Mouse (Mus musculus) neural tube, embryonic 13.5 days (tissue): ENCODE results near the gene Retreg1. TPM values are rescaled to one million over a fixed set of nuclear protein-coding genes. Genes with fewer than 3 reads are reported as not detected.
"Not testable (repeated sequence)": the region's sequence is repeated elsewhere in the genome, so short reads cannot be mapped to it uniquely, and the experiment has no call there.

ENCODE experiments used
- ATAC-seq: fragments of 200-750 bp; cut with Nextera tagmentation; 2 replicates; pipeline ENCODE4 v1.8.0; 2017; ENCODE audit warnings: low read depth, mild to moderate bottlenecking, moderate TSS enrichment, moderate library complexity
- H3K27ac ChIP-seq: fragments of 300-500 bp; sonication (generic); replicated peaks from 2 replicates; pipeline ENCODE4 v1.5.1; 2015; ENCODE audit warnings: moderate library complexity, mild to moderate bottlenecking, inconsistent platforms
- H3K27me3 ChIP-seq: fragments of 300-500 bp; sonication (generic); 2 replicates; pipeline ENCODE4 v1.6.1; 2015; ENCODE audit warnings: mild to moderate bottlenecking, inconsistent platforms
- H3K36me3 ChIP-seq: fragments of 300-500 bp; sonication (generic); 2 replicates; pipeline ENCODE4 v1.6.1; 2015; ENCODE audit warnings: mild to moderate bottlenecking, inconsistent platforms
- H3K4me1 ChIP-seq: fragments of 300-500 bp; sonication (generic); replicated peaks from 2 replicates; pipeline ENCODE4 v1.6.1; 2015; ENCODE audit warnings: inconsistent platforms
- H3K4me2 ChIP-seq: fragments of 300-500 bp; sonication (generic); 2 replicates; pipeline ENCODE4 v1.6.1; 2015; ENCODE audit warnings: inconsistent platforms, mild to moderate bottlenecking, moderate library complexity
- H3K4me3 ChIP-seq: fragments of 300-500 bp; sonication (generic); 2 replicates; pipeline ENCODE4 v1.5.1; 2015; ENCODE audit warnings: mild to moderate bottlenecking, inconsistent platforms
- H3K9ac ChIP-seq: fragments of 300-500 bp; sonication (generic); 2 replicates; pipeline ENCODE4 v1.6.1; 2015; ENCODE audit warnings: moderate library complexity, mild to moderate bottlenecking, inconsistent platforms
- H3K9me3 ChIP-seq: fragments of 300-500 bp; sonication (generic); 2 replicates; pipeline ENCODE4 v1.6.1; 2016; ENCODE audit warnings: inconsistent platforms
- WGBS: fragments of 180-500 bp; shearing (Covaris S2); methylation state at CpG from one replicate; pipeline ENCODE4 v1.1.7; 2015; 5-methylcytosine and 5-hydroxymethylcytosine counted together
- microRNA-seq: library from miRNA; unstranded; fragments of <30 nt; microRNA quantifications from one replicate; pipeline ENCODE4, GENCODE M21; 2016
- polyA plus RNA-seq: library from polyadenylated mRNA; unstranded; fragments of >200 nt; fragmentation: Nextera tagmentation; extraction: Ambion mirVana; gene quantifications from 2 replicates; pipeline ENCODE4 v1.2.1, GENCODE M21; 2015

The Retreg1 gene
- polyA plus RNA-seq, 1 experiment from 2014 or later: 11.3 TPM

DNA sequence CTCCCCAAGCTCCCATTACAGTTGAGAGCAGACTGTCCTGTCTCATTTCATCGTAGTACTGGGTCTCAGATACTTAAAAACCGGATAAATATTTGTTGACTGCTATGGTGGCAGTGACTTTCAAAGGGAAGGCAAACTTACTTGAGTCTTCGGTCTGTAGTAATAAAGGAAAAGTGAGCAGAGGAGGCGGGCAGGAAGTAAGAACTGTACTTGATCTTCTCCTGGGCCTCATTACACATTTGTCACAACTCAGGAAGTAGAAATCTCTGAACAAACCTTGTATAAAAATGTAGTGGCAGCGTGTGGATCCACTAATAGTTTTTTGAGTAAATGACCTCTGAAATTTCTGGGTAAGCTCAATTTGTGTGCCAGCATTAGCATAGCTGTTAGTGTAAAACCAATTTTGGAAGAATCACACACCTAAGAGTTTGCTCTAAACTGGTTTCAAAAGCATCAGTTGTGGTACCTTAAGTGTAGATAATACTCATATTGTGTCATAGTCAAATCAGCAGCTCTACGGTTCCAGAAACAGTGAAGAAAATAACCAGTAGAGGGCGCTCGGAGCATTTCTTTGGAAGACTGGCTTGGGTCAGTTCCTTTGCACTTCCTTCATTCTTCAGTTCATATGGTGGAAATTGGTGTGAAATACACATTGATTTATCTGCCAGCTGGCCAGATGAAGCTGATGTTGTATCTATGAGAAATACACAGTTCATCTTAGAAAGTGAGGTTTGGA, 150.2 kb downstream of the Retreg1 start:
- no peaks in the 10 kb centered on the region for H3K27me3 ChIP-seq
- no peak overlapping the region for H3K4me3 ChIP-seq
- H3K4me1 ChIP-seq: no peaks in the 10 kb centered on the region
- ATAC-seq: no peak
- no peak overlapping the region for H3K9ac ChIP-seq
- H3K27ac ChIP-seq: no peak overlapping the region
- no peaks in the 10 kb centered on the region for H3K9me3 ChIP-seq
- H3K36me3 ChIP-seq: peaks cover 59% of the 10 kb centered on the region
- no peak overlapping the region for H3K4me2 ChIP-seq
- WGBS: 66% methylated on average over 8 of the region's 8 CpGs

- 0 out of 2 replicates have a peak, but pooled peaks have one; percentile 71 for ATAC-seq
- Histone ChIP-seq H3K9ac (no peak overlapping the region), H3K4me2 (no peak overlapping the region), H3K4me1 (no peaks in the 10 kb centered on the region), H3K4me3 (no peak overlapping the region), H3K27me3 (no peaks in the 10 kb centered on the region), H3K9me3 (no peaks in the 10 kb centered on the region), H3K27ac (no peak overlapping the region), H3K36me3 (peaks cover 48% of the 10 kb centered on the region)
- 44% methylated on average over 2 of the region's 2 CpGs for WGBS
These were observed 152.5 kb downstream of the Retreg1 start for GRCm38 (mm10) chr15:25995521-25995920.

GRCm38 (mm10) chr15:25999545-25999944, 156.6 kb downstream of the Retreg1 start:
- ATAC-seq, H3K27me3 ChIP-seq, H3K9ac ChIP-seq, H3K4me2 ChIP-seq, H3K9me3 ChIP-seq, H3K4me1 ChIP-seq, H3K27ac ChIP-seq, H3K4me3 ChIP-seq: not testable (repeated sequence)
- peaks cover 18% of the 10 kb centered on the region for H3K36me3 ChIP-seq
- WGBS: 31% methylated on average over 5 of the region's 5 CpGs

DNA sequence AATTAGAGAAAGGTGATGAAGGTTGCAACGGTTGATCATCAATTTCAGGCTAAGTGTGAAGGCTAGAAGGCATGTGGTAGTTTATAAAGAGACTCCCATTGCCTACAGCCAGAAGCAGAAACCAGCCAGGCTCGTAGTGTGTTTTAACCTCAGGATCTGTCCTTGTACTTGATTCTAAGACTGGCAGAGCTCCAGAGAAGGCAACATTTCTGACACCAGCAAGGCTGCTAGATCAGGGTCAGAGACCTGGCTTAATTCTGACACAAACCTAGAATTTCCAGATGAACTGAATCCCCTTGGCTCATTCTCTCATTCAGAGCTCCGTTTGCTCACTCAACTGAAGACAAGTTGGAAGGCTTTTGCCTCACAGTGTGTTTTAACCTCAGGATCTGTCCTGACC, 165.6 kb downstream of the Retreg1 start:
- H3K36me3 ChIP-seq: no peaks in the 10 kb centered on the region
- no peaks in the 10 kb centered on the region for H3K9me3 ChIP-seq
- H3K9ac ChIP-seq: no peak overlapping the region
- ATAC-seq: no peak
- H3K27me3 ChIP-seq: no peaks in the 10 kb centered on the region
- H3K4me2 ChIP-seq: no peak overlapping the region
- H3K4me1 ChIP-seq: 0 out of 2 replicates have a peak, but pooled peaks cover 6% of the 10 kb centered on the region
- H3K4me3 ChIP-seq: no peak overlapping the region
- H3K27ac ChIP-seq: no peak overlapping the region
- WGBS: 79% methylated on average over 3 of the region's 3 CpGs

DNA sequence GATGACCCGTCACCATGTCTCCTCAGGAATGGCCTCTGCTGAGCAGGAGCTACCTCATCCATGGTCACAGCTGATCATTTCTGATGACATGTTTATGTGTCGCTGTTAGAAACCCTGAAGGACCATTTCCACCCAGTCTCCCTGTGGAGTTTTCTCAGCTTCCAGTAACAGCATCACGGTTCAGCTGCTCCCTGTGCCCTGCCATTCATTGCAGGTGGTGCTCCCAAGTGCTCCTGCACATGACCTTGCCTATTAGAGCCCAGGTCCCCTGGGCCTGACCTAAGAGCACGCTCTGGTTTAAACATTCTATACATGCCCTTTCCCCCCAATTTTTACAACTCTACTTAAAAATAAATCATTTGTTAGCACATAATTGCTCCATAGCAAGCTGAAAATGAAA, 169.9 kb downstream of the Retreg1 start:
- no peak overlapping the region for H3K4me3 ChIP-seq
- H3K27ac ChIP-seq: no peak overlapping the region
- no peaks in the 10 kb centered on the region for H3K36me3 ChIP-seq
- no peak for ATAC-seq
- no peaks in the 10 kb centered on the region for H3K9me3 ChIP-seq
- WGBS: 51% methylated on average over 4 of the region's 4 CpGs
- peaks cover 12% of the 10 kb centered on the region for H3K4me1 ChIP-seq
- no peak overlapping the region for H3K9ac ChIP-seq
- no peak overlapping the region for H3K4me2 ChIP-seq
- H3K27me3 ChIP-seq: no peaks in the 10 kb centered on the region

- Histone ChIP-seq H3K9me3 (no peaks in the 10 kb centered on the region), H3K36me3 (no peaks in the 10 kb centered on the region), H3K27me3 (peaks cover 3% of the 10 kb centered on the region; the same call in 1 of the 2 replicates), H3K4me1 (peaks cover 6% of the 10 kb centered on the region), H3K27ac (no peak overlapping the region), H3K4me3 (no peak overlapping the region), H3K9ac (no peak overlapping the region), H3K4me2 (no peak overlapping the region)
- peak; percentile 28; the same call in 1 of the 2 replicates for ATAC-seq
- WGBS: 33% methylated on average over 14 of the region's 14 CpGs
These were observed 173.1 kb downstream of the Retreg1 start for GRCm38 (mm10) chr15:26015979-26016665.

DNA sequence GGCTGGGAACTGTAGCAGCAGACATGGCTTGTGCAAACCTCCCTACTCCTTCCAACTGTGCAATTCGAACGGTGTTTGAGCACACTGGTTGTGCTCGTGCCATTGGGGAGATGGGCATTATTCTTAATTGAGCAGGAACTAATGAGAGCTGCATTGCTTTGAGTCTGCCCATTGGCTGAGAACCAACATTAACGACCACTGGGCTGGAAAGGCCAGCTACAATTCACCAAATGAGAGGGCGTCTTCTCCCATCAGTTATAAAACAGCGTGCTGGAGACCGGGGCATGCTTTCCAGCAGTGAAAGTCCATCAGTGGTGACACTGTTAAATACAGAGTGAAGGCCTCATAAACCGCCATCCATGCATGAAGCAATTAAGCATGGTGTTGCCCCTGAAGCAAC, 178.7 kb downstream of the Retreg1 start:
- H3K4me1 ChIP-seq: peaks cover 11% of the 10 kb centered on the region
- H3K4me3 ChIP-seq: no peak overlapping the region
- no peak overlapping the region for H3K27ac ChIP-seq
- no peak overlapping the region for H3K9ac ChIP-seq
- peaks cover 3% of the 10 kb centered on the region for H3K27me3 ChIP-seq
- H3K9me3 ChIP-seq: no peaks in the 10 kb centered on the region
- H3K4me2 ChIP-seq: no peak overlapping the region
- no peaks in the 10 kb centered on the region for H3K36me3 ChIP-seq
- peak; percentile 76 for ATAC-seq
- 12% methylated on average over 8 of the region's 8 CpGs for WGBS

DNA sequence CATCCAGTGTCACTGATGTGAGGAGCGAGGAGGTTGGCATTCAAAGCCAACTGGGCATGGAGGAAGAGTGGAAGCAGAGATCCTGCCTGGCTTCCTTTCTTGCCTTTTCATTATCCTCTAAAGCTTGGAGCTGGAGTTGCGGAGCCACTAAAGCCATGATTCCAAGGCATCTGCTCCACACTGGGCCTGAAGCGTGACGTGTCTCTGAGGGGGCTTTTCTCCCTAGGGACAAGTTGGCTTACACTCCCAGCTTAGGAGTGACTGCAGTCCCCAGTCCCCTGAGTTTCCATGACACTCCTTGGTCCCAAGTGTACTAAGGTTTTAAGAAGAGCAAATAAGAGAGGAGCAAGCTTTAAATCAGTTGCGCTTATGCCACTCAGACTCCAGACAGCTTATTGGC, 179.7 kb downstream of the Retreg1 start:
- Histone ChIP-seq H3K36me3 (no peaks in the 10 kb centered on the region), H3K4me1 (peaks cover 11% of the 10 kb centered on the region), H3K9ac (no peak overlapping the region), H3K9me3 (no peaks in the 10 kb centered on the region), H3K4me3 (no peak overlapping the region), H3K27me3 (peaks cover 3% of the 10 kb centered on the region), H3K27ac (no peak overlapping the region), H3K4me2 (no peak overlapping the region)
- no peak for ATAC-seq
- WGBS: 84% methylated on average over 5 of the region's 5 CpGs

Small RNA genes within 50 kb of the gene (microRNA-seq; reads per million reads assigned to microRNA genes)
- gene Mir7212: not detected

Other genes with a start within 250 kb of the Retreg1 start
- gene Myo10, start 220.7 kb upstream of the Retreg1 start, polyA plus RNA-seq: 23.7 and 26.0 TPM in 2 replicates
- 36.9 and 38.7 TPM in 2 replicates for gene Zfp622, start 141.2 kb downstream of the Retreg1 start, polyA plus RNA-seq